Mouse (Mus musculus): Measurements from ENCODE around the gene P3h4. TPM values are rescaled to one million over a fixed set of nuclear protein-coding genes. Genes with fewer than 3 reads are reported as not detected.

The P3h4 gene
- polyA plus RNA-seq (2012; ENCODE audit: low replicate concordance) = 0.47 and 1.6 TPM in 2 replicates

GRCm38 (mm10) chr11:100414021-100414913, at the start of gene P3h4:
Gene P3h4 (minus strand): TSS chr11:100414836.

GRCm38 (mm10) chr11:100441797-100442196, 27.2 kb upstream of the P3h4 start, which contains the start of the genes Nt5c3b and Klhl10:
Gene Nt5c3b (minus strand): TSS chr11:100441808.
Gene Klhl10 (plus strand): TSS chr11:100441917.

DNA sequence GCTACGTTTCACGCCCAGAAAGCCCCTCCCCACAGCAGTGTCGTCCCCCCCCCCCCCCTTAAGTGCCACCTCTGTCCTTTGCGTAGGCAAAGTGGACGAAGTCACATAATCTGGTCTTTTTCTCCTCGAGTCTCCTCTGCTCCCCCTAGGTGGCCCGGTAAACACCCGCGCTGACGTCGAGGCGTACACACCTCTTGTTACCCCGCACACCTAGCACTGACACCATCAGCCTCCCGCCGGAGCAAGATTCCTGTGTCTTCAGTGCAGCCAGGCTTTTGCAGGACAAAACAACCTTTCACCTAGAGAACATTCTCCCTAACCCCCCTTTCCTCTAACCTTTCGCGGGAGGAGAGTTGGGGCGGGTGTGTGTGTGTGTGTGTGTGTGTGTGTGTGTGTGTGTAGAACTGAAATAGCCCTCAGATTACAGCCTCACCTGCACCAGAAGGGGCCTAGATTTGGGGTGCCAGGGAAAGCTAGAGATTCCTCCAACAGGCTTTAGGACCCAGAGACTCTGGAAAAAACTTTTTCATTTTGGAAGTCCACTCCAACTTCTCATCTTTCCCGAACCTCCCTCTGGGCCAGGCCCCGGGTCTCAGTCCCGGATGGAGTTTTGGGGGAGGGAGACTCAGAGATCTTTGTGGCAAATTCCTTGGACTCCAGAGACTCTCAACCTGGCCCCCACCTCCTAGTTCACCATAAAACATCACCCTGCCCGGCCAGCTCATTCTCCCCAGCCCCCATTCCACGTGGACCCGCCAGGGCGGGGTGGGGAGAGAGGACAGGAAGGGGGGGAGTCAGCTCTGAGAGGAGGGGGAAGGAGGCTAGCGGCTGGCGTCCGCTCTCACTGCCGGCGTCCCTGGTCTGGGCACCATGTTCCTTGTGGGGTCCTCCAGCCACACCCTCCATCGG, 532 bp upstream of the P3h4 start, which contains the start of gene Fkbp10:
Fkbp10 (plus strand) TSS at position 784 of the 909 bp plus-strand sequence.

GRCm38 (mm10) chr11:100397600-100398389, 16.8 kb downstream of the P3h4 start, which contains the start of gene Jup:
Gene Jup (minus strand): TSS chr11:100397763.

Other genes starting within 250 kb of the P3h4 start
- not detected in 2 replicates for gene Krt9, start 221.6 kb downstream of the P3h4 start, polyA plus RNA-seq (2012; ENCODE audit: low replicate concordance)
- not detected in 2 replicates for gene Krt14, start 207.3 kb downstream of the P3h4 start, polyA plus RNA-seq (2012; ENCODE audit: low replicate concordance)
- gene Krt16, start 165.9 kb downstream of the P3h4 start, polyA plus RNA-seq (2012; ENCODE audit: low replicate concordance) = not detected in 2 replicates
- 0.10 and 0.14 TPM in 2 replicates for gene Krt17, start 153.8 kb downstream of the P3h4 start, polyA plus RNA-seq (2012; ENCODE audit: low replicate concordance)
- not detected in 2 replicates for gene Krt42, start 145.0 kb downstream of the P3h4 start, polyA plus RNA-seq (2012; ENCODE audit: low replicate concordance)
- gene Eif1, start 95.0 kb downstream of the P3h4 start, polyA plus RNA-seq (2012; ENCODE audit: low replicate concordance) = 448 and 588 TPM in 2 replicates
- not detected in 2 replicates for gene Gast, start 80.4 kb downstream of the P3h4 start, polyA plus RNA-seq (2012; ENCODE audit: low replicate concordance)
- 15.8 and 23.4 TPM in 2 replicates for gene Hap1, start 58.7 kb downstream of the P3h4 start, polyA plus RNA-seq (2012; ENCODE audit: low replicate concordance)
- 74.3 and 86.7 TPM in 2 replicates for gene Jup, start 17.1 kb downstream of the P3h4 start, polyA plus RNA-seq (2012; ENCODE audit: low replicate concordance)
- 0.67 and 1.0 TPM in 2 replicates for gene Fkbp10, start 861 bp upstream of the P3h4 start, polyA plus RNA-seq (2012; ENCODE audit: low replicate concordance)
- 63.7 and 93.8 TPM in 2 replicates for gene Nt5c3b, start 27.0 kb upstream of the P3h4 start, polyA plus RNA-seq (2012; ENCODE audit: low replicate concordance)
- 0.15 TPM in 1 of 2 replicates, not detected in the other for gene Klhl10, start 27.1 kb upstream of the P3h4 start, polyA plus RNA-seq (2012; ENCODE audit: low replicate concordance)
- 2.8 and 4.1 TPM in 2 replicates for gene Klhl11, start 57.9 kb upstream of the P3h4 start, polyA plus RNA-seq (2012; ENCODE audit: low replicate concordance)
- gene Acly, start 113.2 kb upstream of the P3h4 start, polyA plus RNA-seq (2012; ENCODE audit: low replicate concordance) = 9.1 and 48.3 TPM in 2 replicates
- gene Ttc25, start 130.8 kb upstream of the P3h4 start, polyA plus RNA-seq (2012; ENCODE audit: low replicate concordance) = 0.06 and 0.10 TPM in 2 replicates
- gene Cnp, start 160.1 kb upstream of the P3h4 start, polyA plus RNA-seq (2012; ENCODE audit: low replicate concordance) = 106 and 177 TPM in 2 replicates
- 28.6 and 48.1 TPM in 2 replicates for gene Nkiras2, start 204.4 kb upstream of the P3h4 start, polyA plus RNA-seq (2012; ENCODE audit: low replicate concordance)
- gene Dnajc7, start 205.3 kb upstream of the P3h4 start, polyA plus RNA-seq (2012; ENCODE audit: low replicate concordance) = 83.6 and 158 TPM in 2 replicates

All from hematopoietic multipotent progenitor cell, adult 10-12 weeks (in vitro differentiated cells).